Mouse (Mus musculus) G1E-ER4 (cell line): ENCODE results near the gene Clstn2. TPM values are rescaled to one million over a fixed set of nuclear protein-coding genes. Genes with fewer than 3 reads are reported as not detected.

Experiments used
- GATA1 ChIP-seq: IDR thresholded peaks from one replicate; pipeline ENCODE4 v1.8.0; 2012; ENCODE audit warnings: low read length, inconsistent platforms
- polyA plus RNA-seq: library from polyadenylated mRNA; stranded (reverse); fragments of >175 nt; gene quantifications from 2 replicates; pipeline ENCODE4 v1.2.3, GENCODE M21; 2012

Gene Clstn2
- polyA plus RNA-seq, 1 experiment, result not detected

GRCm38 (mm10) chr9:97679878-97680277 is 353.1 kb downstream of the Clstn2 start:
- no peak for TF ChIP-seq GATA1

GRCm38 (mm10) chr9:97679106-97679505 is 353.9 kb downstream of the Clstn2 start:
- TF ChIP-seq GATA1, result no peak

- TF ChIP-seq GATA1, result no peak
Measured at GRCm38 (mm10) chr9:97677075-97677474, 355.9 kb downstream of the Clstn2 start.

GRCm38 (mm10) chr9:97672681-97673080 is 360.3 kb downstream of the Clstn2 start:
- no peak for TF ChIP-seq GATA1

- TF ChIP-seq GATA1, result no peak
Measured at GRCm38 (mm10) chr9:97672224-97672623, 360.8 kb downstream of the Clstn2 start.

- TF ChIP-seq GATA1, result no peak
Measured at GRCm38 (mm10) chr9:97670666-97671065, 362.3 kb downstream of the Clstn2 start.

GRCm38 (mm10) chr9:97660989-97661388 is 372.0 kb downstream of the Clstn2 start:
- no peak for TF ChIP-seq GATA1

GRCm38 (mm10) chr9:97658736-97659135 is 374.2 kb downstream of the Clstn2 start:
- no peak for TF ChIP-seq GATA1

GRCm38 (mm10) chr9:97648409-97648808 is 384.6 kb downstream of the Clstn2 start:
- no peak for TF ChIP-seq GATA1

GRCm38 (mm10) chr9:97645746-97646145 is 387.2 kb downstream of the Clstn2 start:
- no peak for TF ChIP-seq GATA1

- no peak for TF ChIP-seq GATA1
Measured at GRCm38 (mm10) chr9:97642396-97642795, 390.6 kb downstream of the Clstn2 start.

GRCm38 (mm10) chr9:97639967-97640549 is 392.9 kb downstream of the Clstn2 start:
- TF ChIP-seq GATA1, result no peak

- TF ChIP-seq GATA1, result no peak
Measured at GRCm38 (mm10) chr9:97638683-97639354, 394.2 kb downstream of the Clstn2 start.

- no peak for TF ChIP-seq GATA1
Measured at GRCm38 (mm10) chr9:97635351-97635750, 397.6 kb downstream of the Clstn2 start.

GRCm38 (mm10) chr9:97634831-97635230 is 398.1 kb downstream of the Clstn2 start:
- TF ChIP-seq GATA1, result no peak

- no peak for TF ChIP-seq GATA1
Measured at GRCm38 (mm10) chr9:97629180-97629579, 403.8 kb downstream of the Clstn2 start.

GRCm38 (mm10) chr9:97628361-97628908 is 404.5 kb downstream of the Clstn2 start:
- no peak for TF ChIP-seq GATA1

GRCm38 (mm10) chr9:97627916-97628315 is 405.1 kb downstream of the Clstn2 start:
- TF ChIP-seq GATA1, result no peak
